Mouse (Mus musculus): ENCODE measurements at regions not wholly inside any gene's neighbourhood (a gene's known extent, or its start where the extent isn't known, plus 50 kb on each side); places are given as distances from the start of the nearest gene placed in this dataset.

DNA sequence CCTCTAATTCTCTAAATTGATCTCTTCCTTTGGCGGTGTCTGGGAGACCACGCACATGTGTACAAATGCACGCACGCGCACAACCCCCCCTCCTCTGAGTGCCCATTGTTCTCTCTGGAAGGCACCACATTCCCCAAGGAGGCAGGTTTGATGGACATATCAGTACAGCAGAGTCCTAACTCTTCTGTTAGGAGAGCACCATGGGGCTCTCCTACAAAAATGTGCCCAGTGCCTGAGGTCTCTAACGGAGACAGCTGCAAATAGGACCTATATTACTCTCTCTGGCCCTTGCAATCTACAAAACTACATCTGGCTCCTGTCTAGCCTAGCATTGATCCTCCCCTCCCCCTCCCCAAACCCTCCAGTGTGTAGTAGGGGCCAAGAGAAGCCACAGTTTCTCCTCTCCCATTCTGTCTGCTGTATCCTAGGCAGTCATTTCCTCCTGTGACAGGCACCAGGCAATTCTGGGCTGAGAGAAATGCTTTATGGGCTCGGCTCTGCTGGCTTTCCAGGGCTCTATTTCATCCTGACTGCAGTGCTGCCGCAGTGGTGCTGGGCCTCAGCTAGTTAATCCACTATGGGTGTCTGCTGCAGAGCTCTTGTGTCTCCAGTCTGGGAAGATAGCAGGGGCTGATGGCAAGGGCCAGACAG lies 340.6 kb downstream of the Rps24 start:
- ATAC-seq (replicated peaks; ENCODE audit: poor library complexity): no peak

DNA sequence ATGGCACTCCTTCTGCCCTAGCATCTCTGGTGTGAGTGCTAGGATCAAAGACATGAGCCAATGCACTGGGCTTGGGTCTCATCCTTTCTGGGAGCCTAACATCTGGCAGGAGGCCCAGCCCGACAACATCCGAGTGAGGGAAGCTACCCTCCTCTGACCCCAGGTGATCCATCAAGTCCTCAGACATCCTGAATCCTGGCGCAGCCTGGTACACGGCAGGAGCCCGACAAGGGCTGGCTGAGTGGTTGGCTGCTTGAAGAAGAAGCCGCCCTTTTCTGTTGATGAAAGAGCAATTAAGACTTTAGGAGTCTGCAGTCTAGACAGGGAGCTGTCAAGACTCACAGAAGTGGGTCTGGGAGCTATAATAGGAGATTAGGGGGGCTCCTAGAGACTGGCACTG lies 342.1 kb downstream of the Rps24 start:
- no peak for ATAC-seq (replicated peaks; ENCODE audit: poor library complexity)

DNA sequence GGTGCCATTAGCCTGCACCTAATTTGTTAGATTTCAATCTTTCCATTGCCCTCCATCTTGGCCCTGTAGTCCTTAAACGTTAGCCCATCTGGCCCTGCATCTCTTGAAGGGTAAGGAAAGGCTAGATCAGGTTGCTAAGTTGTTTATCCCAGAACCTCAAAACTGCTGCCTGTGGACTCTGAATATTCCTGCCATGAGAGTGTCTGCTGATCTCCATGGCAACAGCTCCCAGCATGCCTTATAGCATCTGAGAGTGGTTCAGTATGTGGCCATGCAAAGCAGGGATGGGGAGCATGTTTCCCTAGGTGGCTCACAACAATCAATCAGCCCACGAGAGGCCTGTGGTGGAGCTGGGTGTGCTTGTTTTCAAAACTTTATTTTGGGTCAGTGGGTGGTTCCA lies 346.3 kb downstream of the Rps24 start:
- no peak for ATAC-seq (replicated peaks; ENCODE audit: poor library complexity)

- ATAC-seq (replicated peaks; ENCODE audit: poor library complexity): no peak
These were observed 351.3 kb downstream of the Rps24 start for GRCm38 (mm10) chr14:24838219-24838618.

DNA sequence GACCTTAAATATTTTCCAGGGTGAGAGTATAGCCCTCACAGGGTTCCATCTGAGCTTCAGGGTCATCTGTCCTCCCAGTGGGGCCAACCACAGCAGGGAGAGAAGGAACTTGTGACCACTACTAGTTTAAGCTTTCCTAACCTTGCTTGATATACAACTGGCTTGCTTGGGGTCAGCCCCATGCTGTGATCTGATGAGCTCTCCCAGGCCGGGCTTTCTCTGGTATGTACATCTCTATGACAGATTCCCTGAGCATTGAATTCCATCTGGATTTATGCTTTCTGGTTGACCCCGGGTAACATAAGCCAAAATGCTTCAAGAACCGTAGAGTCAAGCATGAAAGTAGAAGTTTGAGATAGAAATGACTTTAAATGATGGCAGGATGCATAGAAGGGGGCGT lies 352.1 kb downstream of the Rps24 start:
- no peak for ATAC-seq (replicated peaks; ENCODE audit: poor library complexity)

DNA sequence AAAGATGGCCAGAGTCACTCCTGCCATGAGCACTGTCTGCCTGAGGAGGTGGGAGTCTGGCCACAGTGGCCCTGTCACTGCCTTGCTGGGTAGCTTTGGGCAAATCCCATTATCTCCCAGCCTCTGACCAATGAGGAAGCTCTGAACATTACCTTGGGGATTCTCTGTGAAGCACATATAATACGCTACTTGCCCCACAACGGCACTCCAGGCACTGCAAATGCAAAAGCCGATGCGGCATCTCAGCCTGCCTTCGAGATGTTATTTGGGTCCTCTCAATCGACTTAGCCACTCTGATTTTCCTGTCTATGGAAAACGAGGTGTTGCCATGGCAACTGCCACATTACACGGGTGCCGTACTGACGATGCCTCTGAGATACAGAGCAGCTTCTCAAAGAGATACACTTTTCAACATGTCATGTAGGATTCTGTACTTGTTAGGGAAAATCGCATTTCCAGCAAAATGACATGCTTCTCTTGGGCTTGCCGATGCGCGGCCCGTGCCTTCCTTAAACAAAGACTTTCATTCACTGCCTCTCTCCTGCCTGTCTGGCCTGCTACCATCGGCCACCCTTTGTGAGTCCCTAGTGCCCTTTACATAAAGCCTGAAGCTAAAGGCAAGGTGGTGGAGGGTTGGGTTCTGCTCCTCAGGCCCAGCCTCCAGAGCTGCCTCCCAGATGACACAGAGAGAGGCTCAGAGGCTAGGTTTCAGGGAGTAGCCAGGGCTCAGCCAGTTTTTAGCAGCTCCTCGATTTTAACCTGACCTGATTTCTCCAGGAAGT lies 355.0 kb downstream of the Rps24 start:
- no peak for ATAC-seq (replicated peaks; ENCODE audit: poor library complexity)

- ATAC-seq (replicated peaks; ENCODE audit: poor library complexity): no peak
These were observed 356.7 kb downstream of the Rps24 start for GRCm38 (mm10) chr14:24843626-24844025.

DNA sequence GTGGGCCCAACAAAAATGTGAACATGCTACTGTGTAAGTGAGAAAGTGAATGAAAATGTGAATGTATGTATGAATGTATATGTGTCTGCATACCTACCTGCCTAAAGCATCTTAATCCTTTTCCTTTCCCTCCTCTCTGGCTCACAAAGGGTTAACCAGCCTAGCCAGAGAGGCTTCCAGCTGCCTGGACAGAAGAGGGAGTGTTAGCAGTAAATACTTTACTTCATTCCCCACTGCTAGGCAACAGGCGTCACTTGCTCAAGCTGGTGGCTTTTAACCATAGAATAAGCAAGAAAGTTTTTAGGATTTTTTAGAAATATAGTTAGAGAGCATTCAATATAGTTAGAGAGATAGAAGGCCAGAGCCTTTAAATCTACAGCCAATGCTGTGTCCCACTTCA lies 363.6 kb downstream of the Rps24 start:
- no peak for ATAC-seq (replicated peaks; ENCODE audit: poor library complexity)

DNA sequence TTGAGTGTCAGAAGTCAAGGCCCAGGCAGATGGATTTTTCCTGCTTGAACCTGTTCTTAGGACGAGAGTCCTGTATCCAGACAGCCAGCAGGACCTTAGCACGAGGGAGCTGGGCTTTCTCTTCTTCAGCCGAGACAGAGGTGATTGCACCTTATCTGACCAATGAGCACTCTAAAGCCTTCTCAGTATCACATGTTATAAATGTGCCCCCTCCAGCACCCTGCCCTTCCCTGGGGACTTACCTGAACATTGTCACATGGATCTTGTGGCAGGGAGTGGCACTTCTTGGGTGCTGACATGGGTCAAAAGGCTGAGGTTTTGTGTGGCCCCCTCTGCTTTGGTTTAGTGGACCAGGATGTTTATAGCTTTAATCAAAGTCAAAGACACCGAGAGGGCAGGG lies 367.5 kb downstream of the Rps24 start:
- ATAC-seq (replicated peaks; ENCODE audit: poor library complexity): no peak

DNA sequence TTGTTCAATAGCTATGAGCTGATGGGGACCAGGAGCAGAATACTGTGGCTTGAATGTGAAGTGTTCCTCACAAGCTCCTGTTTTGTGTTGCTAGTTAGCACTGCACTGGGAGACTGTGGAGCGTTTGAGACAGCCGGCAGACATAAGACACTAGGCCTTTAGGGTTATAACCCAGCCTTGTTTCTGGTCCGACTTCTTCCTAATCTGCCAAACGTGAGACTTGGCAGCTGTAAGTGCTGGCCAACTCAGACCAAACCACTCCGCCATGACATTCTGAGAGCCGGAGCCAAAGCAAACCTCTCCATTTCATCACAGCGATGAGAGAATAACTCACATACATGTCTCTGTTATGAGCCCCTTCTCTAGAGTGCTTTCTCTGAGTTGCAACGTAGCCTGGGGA lies 375.2 kb downstream of the Rps24 start:
- no peak for ATAC-seq (replicated peaks; ENCODE audit: poor library complexity)

- no peak for ATAC-seq (replicated peaks; ENCODE audit: poor library complexity)
These were observed 375.7 kb downstream of the Rps24 start for GRCm38 (mm10) chr14:24862661-24863060.

DNA sequence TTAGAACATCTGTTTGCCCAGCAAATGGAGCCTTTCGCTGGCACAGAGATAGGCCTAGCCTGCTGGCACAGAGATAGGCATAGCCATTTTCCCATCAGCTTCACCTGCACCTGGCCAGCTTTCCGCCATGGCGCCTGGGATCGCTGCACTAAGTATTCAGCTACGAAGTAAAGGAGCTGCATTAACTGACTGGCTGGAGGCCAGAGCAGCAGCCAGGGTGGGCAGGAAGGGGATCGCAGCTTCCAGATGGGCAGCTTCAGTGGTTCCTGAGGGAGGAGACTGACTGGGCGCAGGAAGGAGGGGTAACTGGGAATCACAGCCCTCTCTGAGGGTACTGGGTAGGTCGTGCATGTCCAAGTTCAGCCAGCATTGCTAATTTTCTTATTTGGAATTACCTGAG lies 376.2 kb downstream of the Rps24 start:
- no peak for ATAC-seq (replicated peaks; ENCODE audit: poor library complexity)

DNA sequence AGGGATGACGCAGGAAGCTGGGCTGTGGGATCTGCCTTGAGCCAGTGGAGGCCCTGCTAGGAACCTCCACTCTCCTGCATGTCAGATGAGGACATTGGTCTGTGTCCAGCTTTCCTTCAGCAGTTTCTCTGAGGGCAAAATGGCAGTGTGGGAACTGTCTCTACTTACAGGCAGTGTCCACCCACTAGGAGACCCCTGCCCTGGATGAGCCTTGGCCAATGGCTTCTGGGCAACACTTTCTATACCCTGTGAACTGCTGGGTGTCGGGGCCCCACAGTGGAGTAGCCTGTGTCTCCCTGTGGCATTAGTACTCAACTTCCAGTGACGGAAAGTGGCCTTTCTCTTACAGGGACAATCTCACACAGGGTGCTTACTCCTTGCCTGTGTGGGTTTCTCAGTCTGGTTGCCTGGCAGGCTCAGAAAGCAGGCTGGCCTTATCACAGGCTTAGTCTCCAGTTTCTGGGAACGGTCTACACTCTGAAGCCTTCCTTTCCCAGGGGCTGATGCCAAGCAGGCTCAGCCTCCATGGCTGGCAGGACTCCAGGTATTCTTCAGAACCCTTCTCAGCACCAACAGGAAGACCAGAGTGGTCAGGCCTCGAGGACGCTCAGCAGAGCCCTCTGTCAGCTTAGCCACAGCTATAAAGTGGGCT lies 378.8 kb downstream of the Rps24 start:
- no peak for ATAC-seq (replicated peaks; ENCODE audit: poor library complexity)

- ATAC-seq (replicated peaks; ENCODE audit: poor library complexity): no peak
These were observed 380.9 kb downstream of the Rps24 start for GRCm38 (mm10) chr14:24867816-24868215.

DNA sequence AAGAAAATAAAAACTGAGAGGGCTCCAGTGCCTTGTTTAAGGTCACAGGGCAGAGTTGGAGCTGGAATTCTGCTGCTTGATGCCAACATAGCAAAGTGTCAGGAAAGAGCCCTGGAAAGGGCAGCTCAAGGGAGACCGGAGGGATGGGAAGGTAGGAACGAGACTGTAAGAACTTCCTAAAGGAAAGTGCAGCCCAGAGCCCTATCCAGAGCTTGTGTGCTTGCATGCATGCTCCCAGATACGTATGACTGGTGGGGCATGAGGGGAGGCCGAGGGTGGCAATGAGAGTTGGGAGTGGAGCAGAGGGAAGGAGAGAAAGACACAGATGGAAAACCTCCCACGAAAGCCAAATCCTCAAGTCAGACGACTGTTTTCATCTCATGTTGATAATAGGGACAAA lies 381.8 kb downstream of the Rps24 start:
- ATAC-seq (replicated peaks; ENCODE audit: poor library complexity): no peak

DNA sequence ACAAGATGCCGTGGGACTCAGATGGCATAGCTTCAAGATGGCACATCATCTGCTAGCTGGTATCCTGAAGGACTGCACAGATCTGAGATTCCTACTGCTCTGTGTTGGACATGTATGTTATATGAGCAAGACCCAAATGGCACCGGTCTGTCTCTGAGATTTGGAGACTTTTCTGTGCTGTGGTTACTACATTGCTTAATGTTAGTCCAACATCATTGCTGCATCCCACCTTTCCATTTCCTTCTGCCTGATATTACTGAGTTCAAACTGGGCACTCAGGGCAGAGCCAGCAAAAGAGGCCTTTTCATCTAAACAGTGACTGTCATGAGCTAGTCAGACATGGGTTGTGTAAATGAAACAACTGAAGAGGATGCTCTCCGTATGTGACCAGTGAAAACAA lies 383.3 kb downstream of the Rps24 start:
- ATAC-seq (replicated peaks; ENCODE audit: poor library complexity): no peak

GRCm38 (mm10) chr14:24871392-24871998 lies 384.6 kb downstream of the Rps24 start:
- no peak for ATAC-seq (replicated peaks; ENCODE audit: poor library complexity)

DNA sequence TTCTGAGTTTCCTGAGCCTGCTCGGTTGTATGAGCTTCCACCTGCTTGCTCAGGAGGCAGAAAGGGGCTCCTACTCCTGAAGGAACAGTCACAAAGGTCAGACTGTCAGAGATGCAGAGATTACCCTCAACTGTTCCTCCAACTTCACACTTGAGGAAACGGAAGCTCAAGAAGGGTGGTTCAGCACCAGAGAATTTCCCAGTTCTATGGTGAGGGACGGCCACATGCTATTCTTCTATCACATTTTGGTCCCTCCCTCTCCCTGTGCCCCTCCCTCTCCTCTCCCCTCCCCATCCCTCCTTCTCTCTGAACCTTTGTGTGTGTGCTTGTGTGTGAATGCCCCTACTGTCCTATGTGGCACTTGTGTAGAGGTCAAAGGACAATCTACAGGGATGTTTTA lies 386.0 kb downstream of the Rps24 start:
- no peak for ATAC-seq (replicated peaks; ENCODE audit: poor library complexity)

GRCm38 (mm10) chr14:24873406-24873805 lies 386.5 kb downstream of the Rps24 start:
- no peak for ATAC-seq (replicated peaks; ENCODE audit: poor library complexity)

- no peak for ATAC-seq (replicated peaks; ENCODE audit: poor library complexity)
These were observed 387.7 kb downstream of the Rps24 start for GRCm38 (mm10) chr14:24874426-24875155.

DNA sequence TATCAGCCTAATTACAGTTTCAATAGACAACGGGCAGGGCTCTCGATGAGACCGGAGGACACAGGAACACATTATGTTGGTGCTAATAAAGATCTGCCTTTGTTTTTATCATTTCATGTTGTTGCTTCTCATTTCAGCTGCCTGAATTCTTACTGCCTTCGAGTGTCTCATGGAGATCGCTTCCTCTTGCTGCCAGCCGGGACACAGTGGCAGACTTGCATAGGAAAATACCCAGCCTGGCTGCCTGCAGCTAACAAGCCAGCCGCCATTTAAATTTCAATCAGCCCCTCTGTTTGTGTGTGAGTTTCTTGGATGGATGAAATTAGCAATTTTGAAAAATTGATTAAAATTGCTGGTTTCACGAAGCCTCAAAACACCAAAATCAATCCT lies 388.2 kb downstream of the Rps24 start:
- no peak for ATAC-seq (replicated peaks; ENCODE audit: poor library complexity)
